Mouse (Mus musculus): ENCODE measurements around the gene Tnfaip2. TPM values are rescaled to one million over a fixed set of nuclear protein-coding genes. Genes with fewer than 3 reads are reported as not detected.
A peak's percentile ranks its signal among the peaks of the same experiment; 100 is the strongest.

Gene Tnfaip2
- polyA plus RNA-seq, 1 experiment, result 46.4 TPM

DNA sequence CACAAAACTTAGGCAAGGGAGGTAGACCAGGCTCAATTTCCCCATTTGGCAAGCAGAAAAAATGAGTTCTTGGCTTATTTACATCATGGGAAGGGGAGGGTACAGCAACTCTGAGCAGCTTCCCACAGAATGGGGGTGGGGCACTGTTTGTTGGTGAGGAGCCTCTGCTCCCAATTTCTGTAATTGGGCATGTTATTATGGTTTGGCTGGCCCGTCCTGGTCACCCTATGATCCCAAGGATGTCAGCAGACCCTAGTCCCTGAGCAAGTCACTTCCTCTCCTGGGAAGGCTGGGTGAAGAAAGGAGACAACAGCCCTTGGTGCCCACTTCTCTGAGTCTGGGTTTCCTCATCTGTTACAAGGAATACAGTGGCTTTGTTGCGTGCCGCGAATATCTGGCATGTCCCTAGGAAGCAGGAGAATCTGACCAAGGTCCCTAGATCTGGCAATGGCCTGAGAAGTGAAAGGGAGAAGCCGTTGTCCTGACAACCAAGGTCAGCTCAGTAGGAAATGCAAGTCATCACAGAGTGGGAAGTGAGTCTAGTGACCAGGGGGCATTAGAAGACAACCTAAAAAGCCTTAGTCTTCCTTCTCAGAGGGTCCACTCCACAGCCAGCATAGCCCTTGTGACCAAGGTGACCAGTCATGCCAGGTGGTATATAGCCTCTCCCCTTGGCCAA, 4.9 kb upstream of the Tnfaip2 start:
- DNase-seq (ENCODE audit: low read depth in 1 of 2, low spot score in 2 of 2), result no peak
- H3K4me1 ChIP-seq (ENCODE audit: control insufficient read depth, insufficient read depth, insufficient read length), result no peaks in the 10 kb centered on the region; the same call in 1 of the 2 replicates
- WGBS, result 21% methylated on average over 5 of the region's 5 CpGs
- H3K36me3 ChIP-seq (ENCODE audit: control insufficient read depth, insufficient read depth, low read length), result no peaks in the 10 kb centered on the region
- no peaks in the 10 kb centered on the region for H3K27me3 ChIP-seq (ENCODE audit: control insufficient read depth, insufficient read depth, low read length)
- TF ChIP-seq CTCF (IDR thresholded peaks at IDR 0.05; ENCODE audit: extremely low read depth, insufficient read depth, insufficient read length, insufficient replicate concordance) (no peak), POLR2A (IDR thresholded peaks at IDR 0.05; ENCODE audit: low read depth, low read length) (no peak)
- H3K27ac ChIP-seq (ENCODE audit: insufficient read depth, low read length), result peak overlapping the region; percentile 57
- H3K4me3 ChIP-seq (ENCODE audit: extremely low read depth, insufficient read depth, insufficient read length), result no peak overlapping the region

- WGBS, result 86% methylated on average over 6 of the region's 6 CpGs
- DNase-seq (ENCODE audit: low read depth in 1 of 2, low spot score in 2 of 2), result no peak
- Histone ChIP-seq H3K4me3 (ENCODE audit: extremely low read depth, insufficient read depth, insufficient read length) (no peak overlapping the region), H3K27ac (ENCODE audit: insufficient read depth, low read length) (no peak overlapping the region), H3K27me3 (ENCODE audit: control insufficient read depth, insufficient read depth, low read length) (0 out of 2 replicates have a peak, but pooled peaks cover 1% of the 10 kb centered on the region), H3K4me1 (ENCODE audit: control insufficient read depth, insufficient read depth, insufficient read length) (no peaks in the 10 kb centered on the region; the same call in 1 of the 2 replicates), H3K36me3 (ENCODE audit: control insufficient read depth, insufficient read depth, low read length) (no peaks in the 10 kb centered on the region)
- TF ChIP-seq CTCF (IDR thresholded peaks at IDR 0.05; ENCODE audit: extremely low read depth, insufficient read depth, insufficient read length, insufficient replicate concordance) (no peak), POLR2A (IDR thresholded peaks at IDR 0.05; ENCODE audit: low read depth, low read length) (no peak)
Observed at GRCm38 (mm10) chr12:111438850-111439249, 3.4 kb upstream of the Tnfaip2 start.

DNA sequence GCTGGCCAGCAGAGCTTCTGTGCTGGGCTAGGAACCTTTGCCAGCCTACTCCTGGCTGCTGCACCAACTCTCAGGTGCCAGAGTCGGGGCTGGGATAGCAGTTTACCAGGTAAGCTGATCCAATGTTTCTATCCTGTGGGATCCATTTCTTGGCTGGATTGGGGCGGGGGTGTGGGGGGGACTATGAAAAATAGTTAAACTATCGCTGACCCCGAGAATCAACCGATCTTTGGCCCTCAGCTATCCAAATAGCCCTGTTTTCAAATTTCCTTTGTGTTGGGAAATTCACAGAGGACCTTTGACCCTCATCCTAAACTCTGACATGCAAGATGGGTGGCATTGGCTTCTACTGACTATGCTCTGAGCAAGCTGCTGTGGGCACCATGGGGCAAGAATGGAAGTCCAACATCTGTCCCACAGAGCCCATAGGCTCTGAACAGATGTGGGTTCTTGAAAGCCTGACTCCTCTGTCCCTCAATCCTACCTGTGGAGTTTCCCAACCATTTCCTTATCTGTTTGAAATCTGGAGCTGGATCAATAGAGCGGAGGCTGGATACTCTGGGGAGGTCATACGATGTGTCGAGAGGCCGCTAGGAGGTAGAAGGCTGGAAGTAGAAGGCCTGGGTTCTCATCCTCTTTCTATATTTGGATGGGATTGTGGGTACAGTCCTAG, 1.4 kb upstream of the Tnfaip2 start:
- Histone ChIP-seq H3K4me3 (ENCODE audit: extremely low read depth, insufficient read depth, insufficient read length) (no peak overlapping the region), H3K27ac (ENCODE audit: insufficient read depth, low read length) (no peak overlapping the region), H3K36me3 (ENCODE audit: control insufficient read depth, insufficient read depth, low read length) (no peaks in the 10 kb centered on the region), H3K27me3 (ENCODE audit: control insufficient read depth, insufficient read depth, low read length) (peaks cover 1% of the 10 kb centered on the region; the same call in 1 of the 2 replicates), H3K4me1 (ENCODE audit: control insufficient read depth, insufficient read depth, insufficient read length) (no peaks in the 10 kb centered on the region)
- DNase-seq (ENCODE audit: low read depth in 1 of 2, low spot score in 2 of 2), result no peak
- TF ChIP-seq CTCF (IDR thresholded peaks at IDR 0.05; ENCODE audit: extremely low read depth, insufficient read depth, insufficient read length, insufficient replicate concordance) (no peak), POLR2A (IDR thresholded peaks at IDR 0.05; ENCODE audit: low read depth, low read length) (no peak)
- 92% methylated on average over 9 of the region's 9 CpGs for WGBS

DNA sequence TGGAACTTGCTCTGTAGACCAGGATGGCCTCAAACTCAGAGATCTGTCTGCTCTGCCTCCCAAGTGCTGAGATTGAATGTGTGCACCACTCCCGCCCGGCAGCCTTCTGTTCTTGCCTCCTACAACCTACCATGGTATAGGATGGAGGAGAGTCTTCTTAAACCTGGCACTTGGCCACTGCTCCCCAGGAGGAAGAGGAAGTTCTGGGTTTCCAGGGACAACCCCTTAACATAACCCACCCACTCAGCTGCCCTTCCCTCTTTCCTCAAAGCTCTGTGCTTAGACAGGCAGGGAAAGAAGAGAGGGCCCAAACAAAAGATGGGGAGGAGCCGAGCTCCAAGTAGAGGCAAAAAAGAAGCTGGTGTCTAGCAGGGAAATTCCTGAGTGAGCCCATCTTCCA, 746 bp upstream of the Tnfaip2 start:
- DNase-seq (ENCODE audit: low read depth in 1 of 2, low spot score in 2 of 2), result no peak

DNA sequence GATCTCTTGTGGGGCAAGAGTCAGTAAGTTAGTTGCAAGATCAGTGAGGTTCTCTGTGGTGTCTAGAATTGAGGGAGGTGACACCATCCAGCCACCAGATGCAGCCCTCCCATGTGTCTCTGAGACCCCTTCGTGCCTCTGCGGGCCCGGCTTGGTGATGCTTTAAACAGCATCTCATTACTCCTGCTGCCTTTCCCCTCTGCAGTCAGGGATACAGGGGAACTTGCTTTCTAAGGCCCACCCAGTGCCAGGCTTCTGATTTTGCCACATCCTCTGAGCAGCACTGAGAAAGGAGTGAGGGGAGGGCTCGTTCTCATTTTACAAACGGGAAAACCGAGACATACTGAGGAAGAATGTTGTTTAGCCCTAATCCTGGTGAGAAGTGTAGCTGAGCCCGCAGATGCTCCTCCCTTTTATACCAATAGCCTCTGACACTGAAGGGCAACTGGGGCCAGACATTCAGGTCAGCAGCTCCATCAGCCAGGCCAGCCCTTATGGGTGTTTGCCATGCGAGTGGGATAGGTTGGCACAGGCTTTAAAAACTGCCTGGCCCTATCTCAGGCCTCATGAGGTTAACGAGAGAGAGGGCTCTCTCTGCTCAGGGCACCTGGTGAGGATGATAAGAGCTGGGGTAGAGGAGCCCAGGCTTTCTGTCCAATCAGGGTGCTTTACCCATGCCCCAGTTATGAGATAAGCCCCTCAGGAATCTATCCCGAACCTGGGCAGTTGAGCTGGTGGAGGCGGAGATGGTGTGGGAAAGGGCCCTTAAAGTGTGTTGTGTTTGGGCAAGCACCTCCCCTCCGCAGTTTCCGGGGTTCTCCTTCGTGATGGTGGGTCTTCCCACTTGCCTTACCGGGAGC, 972 bp downstream of the Tnfaip2 start:
- Histone ChIP-seq H3K27ac (ENCODE audit: insufficient read depth, low read length) (peak overlapping the region; percentile 51), H3K36me3 (ENCODE audit: control insufficient read depth, insufficient read depth, low read length) (no peaks in the 10 kb centered on the region), H3K4me3 (ENCODE audit: extremely low read depth, insufficient read depth, insufficient read length) (peak overlapping the region; percentile 39), H3K27me3 (ENCODE audit: control insufficient read depth, insufficient read depth, low read length) (peaks cover 1% of the 10 kb centered on the region; the same call in 1 of the 2 replicates), H3K4me1 (ENCODE audit: control insufficient read depth, insufficient read depth, insufficient read length) (no peaks in the 10 kb centered on the region)
- no peak; the same call in 1 of the 2 replicates for TF ChIP-seq POLR2A (IDR thresholded peaks at IDR 0.05; ENCODE audit: low read depth, low read length)
- TF ChIP-seq CTCF (IDR thresholded peaks at IDR 0.05; ENCODE audit: extremely low read depth, insufficient read depth, insufficient read length, insufficient replicate concordance), result no peak
- no peak for DNase-seq (ENCODE audit: low read depth in 1 of 2, low spot score in 2 of 2)
- 41% methylated on average over 15 of the region's 15 CpGs for WGBS

More for the DNA sequence above, 746 bp upstream of the Tnfaip2 start:
- TF ChIP-seq POLR2A (IDR thresholded peaks at IDR 0.05; ENCODE audit: low read depth, low read length) (no peak), CTCF (IDR thresholded peaks at IDR 0.05; ENCODE audit: extremely low read depth, insufficient read depth, insufficient read length, insufficient replicate concordance) (no peak)
- H3K4me1 ChIP-seq (ENCODE audit: control insufficient read depth, insufficient read depth, insufficient read length), result no peaks in the 10 kb centered on the region
- 71% methylated on average over 3 of the region's 3 CpGs for WGBS
- peak overlapping the region; percentile 6; the same call in 1 of the 2 replicates for H3K27ac ChIP-seq (ENCODE audit: insufficient read depth, low read length)
- H3K27me3 ChIP-seq (ENCODE audit: control insufficient read depth, insufficient read depth, low read length), result peaks cover 1% of the 10 kb centered on the region; the same call in 1 of the 2 replicates
- H3K4me3 ChIP-seq (ENCODE audit: extremely low read depth, insufficient read depth, insufficient read length), result no peak overlapping the region
- H3K36me3 ChIP-seq (ENCODE audit: control insufficient read depth, insufficient read depth, low read length), result no peaks in the 10 kb centered on the region

Measured in spleen, adult 2 months (tissue).